Mouse (Mus musculus) layer of hippocampus, adult 8-10 months (tissue): ENCODE results near the gene Wdfy1. TPM values are rescaled to one million over a fixed set of nuclear protein-coding genes. Genes with fewer than 3 reads are reported as not detected.

Experiments used
- DNase-seq, 2 experiments: peaks; one replicate each; pipeline ENCODE4 v3.0.0; 2022; ENCODE audit warnings: low spot score in 2 of 2
- total RNA-seq, 4 experiments: library from RNA; stranded (reverse); gene quantifications; 2 replicates each; pipeline ENCODE4 v1.2.4; 2022

Gene Wdfy1
- total RNA-seq, 4 experiments from 2014 or later = 36.8 to 47.7 (median 44.6) TPM

DNA sequence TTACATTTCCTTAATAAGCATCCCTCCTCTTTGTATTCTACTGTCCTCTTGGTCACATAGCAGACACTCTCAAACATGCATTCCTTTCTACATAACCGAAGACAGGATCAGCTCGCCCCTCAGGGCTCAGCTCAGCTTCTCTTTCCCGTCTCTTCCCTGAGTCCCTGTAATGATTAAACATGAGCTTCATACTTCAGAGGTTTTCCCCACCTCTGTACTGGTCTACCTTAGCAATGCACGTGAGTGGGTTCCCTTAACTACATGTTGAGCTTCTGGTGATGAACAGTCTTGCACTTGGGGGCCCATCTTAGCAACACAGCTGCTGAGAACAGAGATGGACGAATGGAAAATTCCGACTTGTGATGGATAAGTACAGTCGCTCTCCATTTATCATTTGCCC, 116.3 kb downstream of the Wdfy1 start:
- no peak for DNase-seq

DNA sequence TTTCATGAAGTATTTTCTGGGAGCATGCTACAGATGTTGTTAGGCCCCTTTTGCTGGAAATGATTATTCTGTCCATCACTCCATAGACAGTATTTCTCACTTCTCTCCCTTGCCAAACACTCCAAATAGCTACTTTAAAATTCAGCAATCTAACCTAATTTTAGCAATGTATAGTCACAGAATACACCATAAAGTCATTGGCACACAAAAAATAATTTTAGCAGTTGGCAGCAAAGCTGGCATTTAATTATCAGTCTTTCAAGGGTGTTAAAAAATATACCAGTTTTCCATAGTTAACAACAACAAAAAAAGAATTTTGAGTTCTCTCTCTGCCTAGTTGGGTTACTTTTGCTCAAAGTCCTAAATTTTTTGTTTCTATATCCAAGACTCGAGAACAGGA, 118.5 kb downstream of the Wdfy1 start:
- no peak for DNase-seq

DNA sequence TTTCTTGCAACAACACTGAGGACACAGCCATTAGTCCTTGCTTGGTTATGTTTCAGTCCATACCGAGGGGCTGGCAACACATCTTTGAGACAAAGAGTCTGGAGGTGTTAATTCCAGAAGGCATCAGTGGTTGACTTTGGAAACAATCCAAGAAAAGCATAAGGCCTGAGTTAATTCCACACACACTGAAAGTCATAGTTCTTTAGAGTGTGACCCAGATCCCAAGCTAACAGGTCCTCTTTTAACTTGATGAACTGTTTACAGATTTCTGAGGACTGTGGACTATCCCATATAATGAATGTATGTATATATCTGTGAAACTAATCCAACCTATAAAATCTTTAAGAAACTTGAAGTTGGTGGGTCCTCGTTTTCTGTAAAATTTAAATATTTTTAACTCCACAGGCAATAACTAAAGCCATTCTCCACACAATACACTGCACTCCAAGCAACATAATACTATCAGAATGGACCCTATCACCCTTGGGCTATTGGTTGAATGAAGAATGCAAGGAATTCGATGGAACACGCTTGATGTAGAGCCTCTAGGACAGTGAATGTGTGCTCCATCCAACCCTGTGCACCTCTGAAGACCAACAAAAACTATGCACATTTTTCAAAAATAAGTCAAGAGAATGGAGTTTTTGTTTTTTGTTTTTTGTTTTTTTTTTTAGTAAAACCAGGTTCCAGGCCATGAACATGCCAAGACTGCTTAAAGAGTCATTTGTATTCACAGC, 120.0 kb downstream of the Wdfy1 start:
- DNase-seq = no peak

DNA sequence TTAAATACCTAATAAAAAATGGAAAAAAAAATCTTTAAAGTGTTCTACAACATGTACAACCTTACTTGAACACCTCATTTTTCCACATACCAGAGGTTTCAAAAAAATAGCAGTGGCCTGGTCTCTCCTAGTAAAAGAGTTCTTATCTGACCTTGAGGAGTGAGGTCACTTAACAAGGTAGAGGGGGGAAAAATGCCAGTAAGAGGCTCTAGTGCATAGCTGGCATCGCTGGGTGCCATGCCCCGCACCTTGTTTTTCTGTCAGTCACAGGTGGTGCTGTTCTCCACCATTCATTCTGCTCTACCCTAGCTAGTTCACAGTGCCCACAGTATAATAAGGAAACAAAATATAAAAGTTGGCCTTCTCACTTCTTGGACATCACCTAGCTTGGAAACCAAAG, 121.0 kb downstream of the Wdfy1 start:
- no peak for DNase-seq

Other genes with a start within 250 kb of the Wdfy1 start
- 1 to 10 TPM; 1.7 to 2.9 (median 1.8) TPM for gene Ap1s3, start 104.2 kb downstream of the Wdfy1 start, total RNA-seq
- gene Mrpl44, start 125 bp downstream of the Wdfy1 start, total RNA-seq = 10 to 100 TPM; 25.8 to 31.3 (median 28.2) TPM
- gene Serpine2, start 85.0 kb upstream of the Wdfy1 start, total RNA-seq = 100 to 1,000 TPM; 130 to 196 (median 160) TPM